Mouse (Mus musculus) embryonic facial prominence, embryonic 10.5 days (tissue): ENCODE measurements around the gene Hist1h3a. TPM values are rescaled to one million over a fixed set of nuclear protein-coding genes. Genes with fewer than 3 reads are reported as not detected.

Source experiments
- DNase-seq: peaks from one replicate; pipeline ENCODE4 v3.0.0-alpha.2; 2017; ENCODE audit warnings: low spot score
- H3K27ac ChIP-seq: fragments of 300-500 bp; sonication (generic); replicated peaks from 2 replicates; pipeline ENCODE4 v1.5.1; 2016; ENCODE audit warnings: mild to moderate bottlenecking
- H3K27me3 ChIP-seq: fragments of 300-500 bp; sonication (generic); replicated peaks from 2 replicates; pipeline ENCODE4 v1.6.1; 2016; ENCODE audit warnings: low read depth, mild to moderate bottlenecking; ENCODE audit not compliant: poor library complexity, severe bottlenecking
- H3K36me3 ChIP-seq: fragments of 300-500 bp; sonication (generic); replicated peaks from 2 replicates; pipeline ENCODE4 v1.6.1; 2016; ENCODE audit warnings: mild to moderate bottlenecking, moderate library complexity
- H3K4me1 ChIP-seq: fragments of 300-500 bp; sonication (generic); 2 replicates; pipeline ENCODE4 v1.6.1; 2016
- H3K4me3 ChIP-seq: fragments of 300-500 bp; sonication (generic); 2 replicates; pipeline ENCODE4 v1.5.1; 2016; ENCODE audit warnings: mild to moderate bottlenecking, moderate library complexity
- H3K9me3 ChIP-seq: fragments of 300-500 bp; sonication (generic); 2 replicates; pipeline ENCODE4 v1.6.1; 2016; ENCODE audit warnings: mild to moderate bottlenecking
- WGBS: fragments of 180-500 bp; shearing (Covaris S2); methylation state at CpG from one replicate; pipeline ENCODE4 v1.1.7; 2016; 5-methylcytosine and 5-hydroxymethylcytosine counted together
- polyA plus RNA-seq: library from polyadenylated mRNA; unstranded; fragments of >200 nt; fragmentation: Nextera tagmentation; extraction: Ambion mirVana; gene quantifications from 2 replicates; pipeline ENCODE4 v1.2.1, GENCODE M21; 2016

Hist1h3a gene
- polyA plus RNA-seq, 1 experiment from 2014 or later: 5.0 TPM

GRCm38 (mm10) chr13:23744421-23745380, 17.5 kb downstream of the Hist1h3a start:
- 2% methylated on average over 22 of the region's 36 CpGs for WGBS
- no peak for DNase-seq

DNA sequence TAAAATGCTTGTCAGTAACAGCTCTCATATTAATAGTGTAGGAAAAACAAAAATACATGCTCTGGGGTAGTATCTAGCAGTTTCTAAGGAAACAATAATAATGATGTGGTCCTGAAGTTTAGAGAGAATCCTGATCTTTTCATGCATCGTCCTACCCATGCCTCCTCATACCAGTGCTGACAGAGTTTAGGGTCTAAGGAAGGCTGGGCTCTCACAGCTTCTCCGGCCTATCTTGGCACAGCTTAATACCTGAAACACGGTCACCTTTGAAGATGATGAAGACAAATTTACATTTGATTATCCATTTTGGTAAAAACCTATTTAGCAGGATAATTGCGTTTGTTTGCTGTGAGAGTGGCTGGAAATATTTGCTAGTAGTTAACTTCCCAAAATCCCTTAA, 18.2 kb downstream of the Hist1h3a start:
- Histone ChIP-seq H3K9me3 (no peaks in the 10 kb centered on the region), H3K27ac (peak overlapping the region; percentile 98), H3K27me3 (no peaks in the 10 kb centered on the region), H3K4me3 (peak overlapping the region; percentile 62), H3K36me3 (no peaks in the 10 kb centered on the region), H3K4me1 (peaks cover 37% of the 10 kb centered on the region)
- 48% methylated on average over 4 of the region's 4 CpGs for WGBS
- DNase-seq: no peak

More at GRCm38 (mm10) chr13:23744421-23745380, 17.5 kb downstream of the Hist1h3a start:
- H3K36me3 ChIP-seq: no peaks in the 10 kb centered on the region
- H3K9me3 ChIP-seq: no peaks in the 10 kb centered on the region
- H3K27ac ChIP-seq: peak overlapping the region; percentile 98
- H3K4me3 ChIP-seq: peak overlapping the region; percentile 62
- H3K4me1 ChIP-seq: peaks cover 32% of the 10 kb centered on the region
- H3K27me3 ChIP-seq: no peaks in the 10 kb centered on the region

GRCm38 (mm10) chr13:23743215-23743614, 19.0 kb downstream of the Hist1h3a start:
- Histone ChIP-seq H3K36me3 (no peaks in the 10 kb centered on the region), H3K4me1 (peaks cover 33% of the 10 kb centered on the region), H3K4me3 (no peak overlapping the region), H3K27ac (peak overlapping the region; percentile 40), H3K27me3 (no peaks in the 10 kb centered on the region), H3K9me3 (no peaks in the 10 kb centered on the region)
- no peak for DNase-seq
- WGBS: 78% methylated on average over 5 of the region's 5 CpGs

- DNase-seq: no peak
- Histone ChIP-seq H3K4me1 (peaks cover 28% of the 10 kb centered on the region), H3K4me3 (no peak overlapping the region), H3K36me3 (no peaks in the 10 kb centered on the region), H3K9me3 (no peaks in the 10 kb centered on the region), H3K27me3 (no peaks in the 10 kb centered on the region), H3K27ac (peak overlapping the region; percentile 63)
Measured at GRCm38 (mm10) chr13:23742007-23742406, 20.2 kb downstream of the Hist1h3a start.

GRCm38 (mm10) chr13:23740910-23741309, 21.3 kb downstream of the Hist1h3a start:
- Histone ChIP-seq H3K4me3 (peak overlapping the region; percentile 71), H3K27me3 (no peaks in the 10 kb centered on the region), H3K4me1 (peaks cover 28% of the 10 kb centered on the region), H3K27ac (peak overlapping the region; percentile 96), H3K36me3 (no peaks in the 10 kb centered on the region), H3K9me3 (no peaks in the 10 kb centered on the region)
- WGBS: 62% methylated on average over 5 of the region's 5 CpGs
- no peak for DNase-seq

DNA sequence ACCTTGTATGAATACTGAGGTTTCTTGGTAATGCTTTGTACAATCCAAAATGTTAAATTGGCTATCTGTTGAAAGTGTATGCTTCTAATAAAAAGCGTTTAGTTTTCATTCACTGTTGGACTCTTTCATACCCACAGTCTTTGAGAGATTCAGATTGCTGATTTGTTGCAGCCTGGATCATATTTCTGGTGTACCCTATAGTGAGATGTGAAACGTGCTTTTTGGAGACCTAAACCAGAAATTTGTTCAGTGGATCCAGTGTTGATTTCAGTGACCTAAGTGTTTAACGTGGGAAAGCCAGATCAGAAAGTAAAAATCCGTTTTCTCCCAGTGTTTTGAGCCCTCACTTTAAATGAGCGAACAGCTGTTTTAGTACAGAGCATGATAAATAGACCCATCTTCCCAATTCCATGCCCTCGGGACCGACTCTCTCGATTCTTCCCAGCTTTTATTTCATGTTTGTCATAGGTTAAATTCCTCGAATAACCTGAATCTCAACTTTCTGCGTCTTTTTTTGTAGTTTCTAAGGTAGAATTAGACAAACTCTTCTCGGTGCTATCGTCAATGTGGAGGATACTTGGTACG, 21.8 kb downstream of the Hist1h3a start:
- DNase-seq: no peak
- WGBS: 36% methylated on average over 13 of the region's 13 CpGs
- Histone ChIP-seq H3K27me3 (no peaks in the 10 kb centered on the region), H3K4me1 (peaks cover 28% of the 10 kb centered on the region), H3K36me3 (no peaks in the 10 kb centered on the region), H3K4me3 (peak overlapping the region; percentile 71), H3K9me3 (no peaks in the 10 kb centered on the region), H3K27ac (peak overlapping the region; percentile 96)

GRCm38 (mm10) chr13:23739922-23740252, 22.3 kb downstream of the Hist1h3a start:
- no peaks in the 10 kb centered on the region for H3K9me3 ChIP-seq
- peak overlapping the region; percentile 96 for H3K27ac ChIP-seq
- 2% methylated on average over 14 of the region's 14 CpGs for WGBS
- no peak for DNase-seq
- H3K4me3 ChIP-seq: peak overlapping the region; percentile 71
- H3K27me3 ChIP-seq: no peaks in the 10 kb centered on the region
- H3K36me3 ChIP-seq: no peaks in the 10 kb centered on the region
- H3K4me1 ChIP-seq: peaks cover 28% of the 10 kb centered on the region

DNA sequence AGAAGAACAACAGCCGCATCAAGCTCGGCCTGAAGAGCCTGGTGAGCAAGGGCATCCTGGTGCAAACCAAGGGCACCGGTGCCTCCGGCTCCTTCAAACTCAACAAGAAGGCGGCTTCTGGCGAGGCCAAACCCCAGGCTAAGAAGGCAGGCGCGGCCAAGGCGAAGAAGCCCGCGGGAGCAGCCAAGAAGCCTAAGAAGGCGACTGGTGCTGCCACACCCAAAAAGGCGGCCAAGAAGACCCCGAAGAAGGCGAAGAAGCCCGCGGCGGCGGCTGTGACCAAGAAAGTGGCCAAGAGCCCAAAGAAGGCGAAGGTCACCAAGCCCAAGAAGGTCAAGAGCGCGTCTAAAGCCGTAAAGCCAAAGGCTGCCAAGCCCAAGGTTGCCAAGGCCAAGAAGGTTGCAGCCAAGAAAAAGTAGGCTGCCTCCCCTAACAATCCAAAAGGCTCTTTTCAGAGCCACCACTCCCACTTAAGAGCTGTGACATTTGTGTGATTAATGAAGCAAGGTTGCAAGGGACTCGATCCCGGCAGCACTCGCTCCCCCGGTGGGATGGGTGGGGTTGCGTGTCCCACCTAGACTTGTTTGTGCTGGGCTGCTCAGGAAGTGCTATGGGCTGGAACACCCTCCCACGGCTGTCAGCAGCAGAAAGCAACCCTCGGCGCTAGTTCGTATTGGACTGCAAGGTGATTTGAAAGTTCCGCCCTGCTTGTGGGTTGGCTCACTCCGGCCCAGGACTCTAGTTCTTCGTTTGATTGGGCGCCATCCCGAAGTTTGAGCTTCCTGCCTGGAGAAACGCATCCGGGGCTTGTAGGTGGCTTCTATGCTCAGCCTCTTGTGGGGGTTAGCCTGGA, 22.9 kb downstream of the Hist1h3a start:
- Histone ChIP-seq H3K4me1 (peaks cover 25% of the 10 kb centered on the region), H3K36me3 (no peaks in the 10 kb centered on the region), H3K9me3 (no peaks in the 10 kb centered on the region), H3K4me3 (peak overlapping the region; percentile 71), H3K27me3 (no peaks in the 10 kb centered on the region), H3K27ac (peak overlapping the region; percentile 96)
- DNase-seq: peak; percentile 91
- WGBS: under 1% methylated on average over 39 of the region's 39 CpGs

DNA sequence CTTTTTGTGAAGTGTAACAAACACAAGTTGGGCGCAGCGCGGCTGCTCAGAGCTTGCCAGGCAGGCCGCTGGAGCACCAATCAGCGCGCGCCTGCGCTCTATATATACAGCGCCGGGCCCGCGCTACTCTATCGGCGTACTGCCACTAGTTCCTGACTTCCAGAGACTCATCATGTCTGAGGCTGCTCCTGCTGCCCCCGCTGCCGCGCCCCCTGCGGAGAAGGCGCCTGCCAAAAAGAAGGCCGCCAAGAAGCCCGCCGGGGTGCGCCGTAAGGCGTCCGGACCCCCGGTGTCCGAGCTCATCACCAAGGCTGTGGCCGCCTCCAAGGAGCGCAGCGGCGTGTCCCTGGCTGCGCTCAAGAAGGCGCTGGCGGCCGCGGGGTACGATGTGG, 23.5 kb downstream of the Hist1h3a start, which contains the start of gene Hist1h1c:
Gene Hist1h1c, plus strand, starts transcription at position 132 of the 392 bp plus-strand sequence.
- Histone ChIP-seq H3K4me3 (peak within 1 kb of the TSS; percentile 71), H3K36me3 (no peaks in the 10 kb centered on the region), H3K9me3 (no peaks in the 10 kb centered on the region), H3K27me3 (no peaks in the 10 kb centered on the region), H3K4me1 (peaks cover 20% of the 10 kb centered on the region), H3K27ac (peak within 1 kb of the TSS; percentile 96)
- under 1% methylated on average over 38 of the region's 38 CpGs for WGBS
- peak; percentile 94 for DNase-seq

DNA sequence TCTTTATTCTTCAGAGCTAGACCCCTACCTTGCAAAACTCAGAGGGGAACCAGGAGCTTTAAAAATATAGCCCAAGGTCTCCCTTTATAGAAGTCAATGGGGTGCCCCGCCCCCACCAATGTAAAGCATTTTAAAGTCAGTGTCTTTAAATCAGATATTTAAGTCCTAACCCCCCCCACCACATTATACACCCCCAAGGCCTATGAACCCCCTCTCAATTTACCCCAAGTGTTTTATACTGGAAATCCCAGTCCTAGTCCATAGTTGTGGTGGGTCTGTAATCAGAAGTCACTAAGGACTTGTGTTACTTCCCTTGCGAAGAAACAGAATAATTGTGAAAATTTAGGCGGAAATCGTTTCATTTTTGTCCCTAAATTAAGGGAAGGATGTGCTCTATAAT, 24.1 kb downstream of the Hist1h3a start:
- DNase-seq: no peak
- 23% methylated on average over 4 of the region's 4 CpGs for WGBS
- H3K9me3 ChIP-seq: no peaks in the 10 kb centered on the region
- peaks cover 20% of the 10 kb centered on the region for H3K4me1 ChIP-seq
- H3K27me3 ChIP-seq: no peaks in the 10 kb centered on the region
- H3K27ac ChIP-seq: peak overlapping the region; percentile 96
- H3K4me3 ChIP-seq: peak overlapping the region; percentile 71
- no peaks in the 10 kb centered on the region for H3K36me3 ChIP-seq

GRCm38 (mm10) chr13:23737091-23737490, 25.1 kb downstream of the Hist1h3a start:
- no peak overlapping the region for H3K4me3 ChIP-seq
- H3K4me1 ChIP-seq: peaks cover 20% of the 10 kb centered on the region
- no peaks in the 10 kb centered on the region for H3K9me3 ChIP-seq
- 82% methylated on average over 5 of the region's 5 CpGs for WGBS
- H3K36me3 ChIP-seq: no peaks in the 10 kb centered on the region
- H3K27ac ChIP-seq: peak overlapping the region; percentile 96; the same call in 1 of the 2 replicates
- H3K27me3 ChIP-seq: no peaks in the 10 kb centered on the region
- DNase-seq: no peak

DNA sequence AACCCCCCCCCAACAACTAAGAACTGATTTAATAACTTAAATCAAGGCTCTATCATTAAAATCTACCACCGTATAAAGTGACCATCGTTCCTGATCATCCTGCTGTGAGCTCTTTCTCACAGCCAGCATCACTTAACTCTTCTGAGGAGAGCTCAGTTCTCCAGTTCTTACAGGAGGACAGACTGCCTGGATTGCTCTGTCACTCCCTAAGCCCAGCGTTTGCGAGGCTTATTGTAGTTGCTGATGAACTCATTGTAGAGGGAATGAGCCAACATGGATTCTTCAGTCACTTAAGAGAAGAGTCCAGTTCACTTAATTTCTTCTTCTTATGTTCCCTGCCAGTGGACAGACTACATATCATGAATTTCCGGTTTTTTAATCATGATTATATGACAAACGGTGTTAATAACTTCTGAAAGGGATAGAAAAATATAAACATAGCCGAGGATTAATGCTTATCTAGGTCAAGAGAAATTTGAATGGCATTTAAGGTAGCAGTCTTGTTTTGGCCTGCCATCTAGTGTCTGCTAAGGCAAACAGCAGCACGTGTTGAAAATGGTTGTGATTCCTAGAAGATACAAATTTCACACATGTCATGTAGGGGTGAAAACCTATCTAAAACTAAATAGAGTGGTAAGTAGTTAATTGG, 29.9 kb downstream of the Hist1h3a start:
- DNase-seq: no peak

More for the DNA sequence above, 29.9 kb downstream of the Hist1h3a start:
- Histone ChIP-seq H3K27ac (no peak overlapping the region; the same call in 1 of the 2 replicates), H3K4me3 (no peak overlapping the region), H3K36me3 (no peaks in the 10 kb centered on the region), H3K9me3 (no peaks in the 10 kb centered on the region), H3K27me3 (no peaks in the 10 kb centered on the region), H3K4me1 (peaks cover 4% of the 10 kb centered on the region)
- WGBS: 30% methylated on average over 8 of the region's 8 CpGs
